Mouse (Mus musculus) embryonic facial prominence, embryonic 15.5 days (tissue): Measurements from ENCODE around the gene Sult2a8. TPM values are rescaled to one million over a fixed set of nuclear protein-coding genes. Genes with fewer than 3 reads are reported as not detected.
"Not testable (repeated sequence)": the region's sequence is repeated elsewhere in the genome, so short reads cannot be mapped to it uniquely, and the experiment has no call there.

ENCODE experiments used
- ATAC-seq: fragments of 200-750 bp; cut with Nextera tagmentation; 2 replicates; pipeline ENCODE4 v1.8.0; 2017; ENCODE audit warnings: low read depth, moderate TSS enrichment; ENCODE audit not compliant: insufficient number of reproducible peaks, low FRiP score, low TSS enrichment
- H3K27ac ChIP-seq: fragments of 300-500 bp; sonication (generic); replicated peaks from 2 replicates; pipeline ENCODE4 v1.5.1; 2015; ENCODE audit warnings: mild to moderate bottlenecking, inconsistent platforms
- H3K27me3 ChIP-seq: fragments of 300-500 bp; sonication (generic); 2 replicates; pipeline ENCODE4 v1.6.1; 2015; ENCODE audit warnings: inconsistent platforms
- H3K36me3 ChIP-seq: fragments of 300-500 bp; sonication (generic); 2 replicates; pipeline ENCODE4 v1.6.1; 2015; ENCODE audit warnings: mild to moderate bottlenecking, inconsistent platforms
- H3K4me1 ChIP-seq: fragments of 300-500 bp; sonication (generic); 2 replicates; pipeline ENCODE4 v1.6.1; 2015; ENCODE audit warnings: inconsistent platforms
- H3K4me2 ChIP-seq: fragments of 300-500 bp; sonication (generic); replicated peaks from 2 replicates; pipeline ENCODE4 v1.6.1; 2015; ENCODE audit warnings: mild to moderate bottlenecking, inconsistent platforms
- H3K4me3 ChIP-seq: fragments of 300-500 bp; sonication (generic); replicated peaks from 2 replicates; pipeline ENCODE4 v1.5.1; 2015; ENCODE audit warnings: mild to moderate bottlenecking, inconsistent platforms
- H3K9ac ChIP-seq: fragments of 300-500 bp; sonication (generic); 2 replicates; pipeline ENCODE4 v1.6.1; 2015; ENCODE audit warnings: inconsistent platforms
- H3K9me3 ChIP-seq: fragments of 300-500 bp; sonication (generic); replicated peaks from 2 replicates; pipeline ENCODE4 v1.6.1; 2016; ENCODE audit warnings: inconsistent platforms
- WGBS: fragments of 180-500 bp; shearing (Covaris S2); methylation state at CpG from one replicate; pipeline ENCODE4 v1.1.7; 2015; 5-methylcytosine and 5-hydroxymethylcytosine counted together
- polyA plus RNA-seq: library from polyadenylated mRNA; unstranded; fragments of >200 nt; fragmentation: Nextera tagmentation; extraction: Ambion mirVana; gene quantifications from 2 replicates; pipeline ENCODE4 v1.2.1, GENCODE M21; 2015

Gene Sult2a8
- polyA plus RNA-seq, result not detected in 2 replicates

DNA sequence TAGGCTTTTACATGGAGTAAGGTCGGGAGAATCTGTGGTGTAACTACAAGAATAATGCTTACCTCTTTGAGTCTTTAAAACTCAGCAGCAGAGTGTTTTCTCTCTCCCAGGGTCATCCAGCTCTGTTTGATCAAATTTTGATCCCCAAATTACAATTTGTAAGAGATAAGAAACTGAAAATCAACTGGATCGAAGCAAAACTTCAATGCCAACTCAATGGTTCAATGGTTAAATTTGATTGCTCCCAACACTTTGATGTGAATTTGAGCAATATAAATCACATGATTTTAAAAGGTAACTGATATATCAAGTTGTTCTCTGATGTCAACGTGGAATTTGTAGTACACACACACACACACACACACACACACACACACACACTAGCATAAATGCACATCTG lies at the start of gene Sult2a8:
Gene Sult2a8, minus strand, starts transcription at position 236 of the 400 bp plus-strand sequence.
- Histone ChIP-seq H3K4me2 (no peak within 1 kb of the TSS), H3K4me3 (no peak within 1 kb of the TSS), H3K4me1 (no peaks in the 10 kb centered on the region), H3K9me3 (0 out of 2 replicates have a peak, but pooled peaks cover 4% of the 10 kb centered on the region), H3K27ac (no peak within 1 kb of the TSS), H3K36me3 (no peaks in the 10 kb centered on the region), H3K9ac (no peak within 1 kb of the TSS), H3K27me3 (no peaks in the 10 kb centered on the region)
- 57% methylated on average over 3 of the region's 3 CpGs for WGBS
- ATAC-seq, result no peak

DNA sequence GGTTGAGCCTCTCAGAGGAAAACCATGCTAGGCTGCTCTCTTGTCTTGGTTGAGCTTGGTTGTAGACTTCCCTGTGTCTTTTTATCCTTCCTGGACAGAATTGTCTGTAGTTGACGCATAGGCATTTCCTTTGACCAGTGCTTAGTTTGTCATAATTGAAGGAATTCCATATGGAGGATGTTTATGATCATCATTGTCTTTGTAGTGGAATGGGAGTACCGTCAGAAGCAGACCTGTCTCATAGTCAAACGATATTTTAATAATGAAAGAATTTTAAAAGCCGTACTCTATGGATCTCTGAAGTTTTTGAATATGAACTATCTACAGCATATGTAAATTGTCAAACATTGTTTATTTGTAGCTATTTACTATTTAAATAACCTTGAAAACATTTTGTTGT lies 47.6 kb upstream of the Sult2a8 start, which contains the start of gene Sult2a7:
Gene Sult2a7, minus strand, starts transcription at position 101 of the 400 bp plus-strand sequence.
- Histone ChIP-seq H3K4me2 (no peak within 1 kb of the TSS), H3K27ac (no peak within 1 kb of the TSS), H3K9ac (no peak within 1 kb of the TSS), H3K9me3 (0 out of 2 replicates have a peak, but pooled peaks cover 2% of the 10 kb centered on the region), H3K27me3 (no peaks in the 10 kb centered on the region), H3K4me1 (no peaks in the 10 kb centered on the region), H3K36me3 (no peaks in the 10 kb centered on the region), H3K4me3 (no peak within 1 kb of the TSS)
- 91% methylated on average over 4 of the region's 4 CpGs for WGBS
- ATAC-seq, result no peak

DNA sequence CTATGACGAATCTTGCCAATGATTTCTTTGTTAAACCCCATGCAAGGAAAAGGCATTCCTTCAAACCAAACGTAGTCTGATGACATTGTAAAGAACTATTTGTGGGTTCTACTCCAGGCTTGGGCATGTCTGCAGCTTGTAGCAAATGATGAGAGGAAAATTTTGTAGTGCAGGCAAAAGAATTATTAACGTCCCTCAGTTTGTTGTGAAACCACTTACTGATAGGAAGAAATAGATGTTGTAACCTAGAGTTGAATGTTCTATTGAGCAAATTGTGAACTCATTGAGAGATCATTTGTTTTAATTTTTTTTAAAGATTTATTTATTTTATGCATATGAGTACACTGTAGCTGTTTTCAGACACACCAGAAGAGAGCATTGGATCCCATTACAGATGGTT lies 46.3 kb upstream of the Sult2a8 start:
- Histone ChIP-seq H3K27ac (no peak overlapping the region), H3K4me1 (no peaks in the 10 kb centered on the region), H3K9me3 (0 out of 2 replicates have a peak, but pooled peaks cover 2% of the 10 kb centered on the region), H3K36me3 (no peaks in the 10 kb centered on the region), H3K27me3 (no peaks in the 10 kb centered on the region), H3K9ac (no peak overlapping the region), H3K4me2 (no peak overlapping the region), H3K4me3 (no peak overlapping the region)
- ATAC-seq, result no peak
- WGBS, result 67% methylated on average over 3 of the region's 3 CpGs

DNA sequence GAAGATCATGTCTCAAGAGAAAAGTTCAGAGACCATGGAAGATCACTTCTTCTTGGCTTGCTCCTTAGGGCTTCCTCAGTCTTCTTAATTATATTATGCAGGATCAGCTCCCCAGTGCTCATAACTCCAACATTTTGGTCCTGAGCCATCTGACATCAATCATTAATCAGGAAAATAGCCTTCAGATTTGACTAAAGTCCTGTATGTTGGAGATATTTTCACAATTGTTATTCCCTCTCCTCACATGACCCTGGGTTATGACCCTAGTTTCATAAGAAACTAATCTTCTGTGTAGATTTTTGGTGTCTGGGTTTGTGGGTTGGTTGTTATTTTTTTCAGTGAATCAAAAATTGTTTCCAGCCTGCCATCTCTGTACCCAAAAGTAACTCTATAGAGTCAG lies 7.0 kb downstream of the Sult2a8 start:
- H3K9ac ChIP-seq, result no peak overlapping the region
- no peak overlapping the region for H3K4me2 ChIP-seq
- no peak overlapping the region for H3K27ac ChIP-seq
- H3K4me1 ChIP-seq, result no peaks in the 10 kb centered on the region
- ATAC-seq, result no peak
- H3K9me3 ChIP-seq, result no peaks in the 10 kb centered on the region; the same call in 1 of the 2 replicates
- H3K27me3 ChIP-seq, result no peaks in the 10 kb centered on the region
- H3K4me3 ChIP-seq, result no peak overlapping the region
- H3K36me3 ChIP-seq, result no peaks in the 10 kb centered on the region

DNA sequence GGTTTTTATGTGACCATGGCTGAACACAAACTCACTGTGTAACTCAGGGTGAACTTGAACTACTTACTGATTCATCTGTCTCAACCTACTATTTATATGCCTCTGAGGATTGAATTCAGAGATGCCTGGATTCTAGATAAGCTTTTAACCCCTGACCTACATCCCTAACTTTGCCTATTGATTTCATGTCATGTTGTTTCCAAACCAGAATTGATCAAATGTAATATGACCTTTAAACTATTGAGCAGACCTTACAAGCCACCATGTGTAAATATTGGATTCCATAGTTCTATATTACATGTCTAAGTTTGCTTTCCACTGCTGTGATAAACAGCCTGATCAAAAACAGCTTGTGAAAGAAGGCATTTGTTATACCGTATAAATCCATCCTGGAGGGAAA lies 8.1 kb downstream of the Sult2a8 start:
- peaks cover 2% of the 10 kb centered on the region; the same call in 1 of the 2 replicates for H3K9me3 ChIP-seq
- no peak for ATAC-seq
- WGBS, result 76% methylated on average over 1 of the region's 1 CpGs
- H3K27me3 ChIP-seq, result no peaks in the 10 kb centered on the region
- no peaks in the 10 kb centered on the region for H3K4me1 ChIP-seq
- no peak overlapping the region for H3K4me2 ChIP-seq
- H3K4me3 ChIP-seq, result no peak overlapping the region
- no peak overlapping the region for H3K27ac ChIP-seq
- H3K36me3 ChIP-seq, result no peaks in the 10 kb centered on the region
- H3K9ac ChIP-seq, result no peak overlapping the region

DNA sequence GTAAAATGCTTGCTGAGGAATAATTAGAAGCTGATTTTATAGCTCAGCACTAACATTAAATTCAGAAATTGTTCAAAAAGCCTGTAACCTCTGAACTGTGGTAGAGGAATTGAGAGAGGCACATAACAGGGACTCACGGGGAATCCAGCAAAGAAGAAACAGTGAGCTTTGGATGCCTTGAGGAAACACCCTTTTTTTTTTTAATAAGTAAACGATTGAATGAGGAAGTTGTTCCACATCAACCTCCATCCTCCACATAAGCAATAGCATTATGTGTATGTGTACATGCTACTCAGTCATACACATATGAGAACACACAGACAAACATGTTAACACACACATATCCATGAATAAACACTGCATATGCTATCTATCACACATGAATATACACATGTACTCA lies 8.5 kb downstream of the Sult2a8 start:
- Histone ChIP-seq H3K4me3 (no peak overlapping the region), H3K4me2 (no peak overlapping the region), H3K27me3 (no peaks in the 10 kb centered on the region), H3K4me1 (no peaks in the 10 kb centered on the region), H3K9ac (no peak overlapping the region), H3K27ac (no peak overlapping the region), H3K9me3 (peaks cover 3% of the 10 kb centered on the region; the same call in 1 of the 2 replicates), H3K36me3 (no peaks in the 10 kb centered on the region)
- ATAC-seq, result no peak
- WGBS, result 72% methylated on average over 2 of the region's 2 CpGs

DNA sequence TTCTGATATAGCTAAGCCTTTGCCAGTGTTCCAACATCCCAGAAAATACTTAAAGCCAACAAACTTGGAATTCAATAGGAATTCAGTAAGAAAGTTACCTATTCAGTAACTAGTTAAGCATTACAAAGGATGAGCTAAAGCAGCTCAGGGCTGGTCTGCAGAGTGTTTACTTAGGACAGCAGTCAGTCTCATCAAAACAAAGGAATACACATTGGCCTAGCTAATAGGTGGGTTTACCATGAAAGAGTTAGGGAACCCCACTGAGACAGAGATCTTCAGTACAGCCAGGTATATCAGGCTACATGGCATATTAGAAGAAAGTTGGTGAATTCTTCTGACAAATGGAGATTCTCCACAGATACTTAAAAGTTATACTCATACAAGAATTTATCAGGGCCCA lies 47.2 kb downstream of the Sult2a8 start:
- not testable (repeated sequence) for H3K4me1 ChIP-seq, H3K9ac ChIP-seq, H3K27me3 ChIP-seq, H3K27ac ChIP-seq, H3K4me2 ChIP-seq, ATAC-seq, H3K36me3 ChIP-seq, H3K4me3 ChIP-seq
- peaks cover 14% of the 10 kb centered on the region; the same call in 1 of the 2 replicates for H3K9me3 ChIP-seq

DNA sequence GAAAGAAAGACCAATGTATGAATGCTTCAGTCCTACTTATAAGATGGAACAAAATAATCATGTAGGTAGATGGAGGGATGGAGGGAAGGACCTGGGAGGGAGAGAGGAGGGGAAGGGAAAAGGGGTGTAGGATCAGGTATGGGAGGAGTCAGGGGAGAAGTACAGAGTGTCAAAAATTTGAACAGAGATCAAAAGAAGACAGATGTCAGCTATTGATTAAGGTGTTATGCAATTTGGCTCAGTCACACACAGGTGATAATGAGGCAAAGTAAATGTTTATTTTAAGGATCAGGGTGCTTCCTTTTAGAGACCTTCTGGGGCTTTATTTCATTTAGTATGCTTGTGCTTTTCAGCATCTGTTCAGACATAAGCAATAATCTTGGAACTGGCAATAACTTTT lies 50.1 kb downstream of the Sult2a8 start:
- no peaks in the 10 kb centered on the region for H3K27me3 ChIP-seq
- no peak for ATAC-seq
- no peaks in the 10 kb centered on the region for H3K36me3 ChIP-seq
- H3K4me3 ChIP-seq, result no peak overlapping the region
- H3K9me3 ChIP-seq, result peaks cover 20% of the 10 kb centered on the region; the same call in 1 of the 2 replicates
- no peak overlapping the region for H3K4me2 ChIP-seq
- H3K27ac ChIP-seq, result no peak overlapping the region
- no peak overlapping the region for H3K9ac ChIP-seq
- H3K4me1 ChIP-seq, result no peaks in the 10 kb centered on the region

Other genes starting within 250 kb of the Sult2a8 start
- not detected in 2 replicates for gene Sult2a6, start 191.9 kb downstream of the Sult2a8 start, polyA plus RNA-seq
- gene Obox8, start 113.2 kb downstream of the Sult2a8 start, polyA plus RNA-seq, result not detected in 2 replicates
- gene Sult2a7, start 47.5 kb upstream of the Sult2a8 start, polyA plus RNA-seq, result not detected in 2 replicates
- gene Vmn1r90, start 116.7 kb upstream of the Sult2a8 start, polyA plus RNA-seq, result 0.14 and 0.29 TPM in 2 replicates
- gene Obox7, start 212.7 kb upstream of the Sult2a8 start, polyA plus RNA-seq, result not detected in 2 replicates